Mouse (Mus musculus): Measurements from ENCODE around the gene Sbno2.
"Not testable (repeated sequence)": the region's sequence is repeated elsewhere in the genome, so short reads cannot be mapped to it uniquely, and the experiment has no call there.

Gene Sbno2

DNA sequence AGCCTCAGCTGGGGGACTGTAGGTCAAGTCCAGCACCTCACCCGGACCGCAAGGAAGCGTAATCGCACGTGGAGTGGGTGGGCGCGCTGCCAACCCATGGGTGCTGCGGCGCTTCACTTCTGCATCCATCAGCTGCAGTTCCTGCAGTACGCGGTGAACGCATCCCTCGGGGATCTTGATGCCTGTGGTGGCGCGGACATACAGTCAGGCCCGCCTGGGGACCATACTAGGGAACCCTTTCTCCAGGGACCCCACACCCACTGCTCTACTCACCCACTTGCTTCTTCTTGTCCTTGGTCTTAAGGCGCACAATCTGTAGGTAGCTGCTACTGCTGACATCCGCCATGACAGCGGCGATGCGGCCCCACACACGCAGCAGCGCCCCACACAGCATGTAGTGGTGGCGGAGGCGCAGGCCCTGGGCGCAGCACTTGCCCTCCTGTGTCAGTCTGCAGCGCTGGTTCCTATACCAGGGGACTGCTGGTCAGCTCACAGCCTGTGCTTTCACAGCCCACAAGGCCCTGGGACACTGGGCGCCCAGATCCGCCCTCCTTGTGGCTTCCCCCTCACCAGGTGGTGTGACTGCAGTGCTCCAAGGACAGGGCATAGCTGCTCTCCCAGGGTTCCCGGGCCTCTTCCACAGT is 47.6 kb downstream of the Sbno2 start:
- DNase-seq (ENCODE audit: low read depth in 2 of 2, low spot score in 2 of 2): no peak

DNA sequence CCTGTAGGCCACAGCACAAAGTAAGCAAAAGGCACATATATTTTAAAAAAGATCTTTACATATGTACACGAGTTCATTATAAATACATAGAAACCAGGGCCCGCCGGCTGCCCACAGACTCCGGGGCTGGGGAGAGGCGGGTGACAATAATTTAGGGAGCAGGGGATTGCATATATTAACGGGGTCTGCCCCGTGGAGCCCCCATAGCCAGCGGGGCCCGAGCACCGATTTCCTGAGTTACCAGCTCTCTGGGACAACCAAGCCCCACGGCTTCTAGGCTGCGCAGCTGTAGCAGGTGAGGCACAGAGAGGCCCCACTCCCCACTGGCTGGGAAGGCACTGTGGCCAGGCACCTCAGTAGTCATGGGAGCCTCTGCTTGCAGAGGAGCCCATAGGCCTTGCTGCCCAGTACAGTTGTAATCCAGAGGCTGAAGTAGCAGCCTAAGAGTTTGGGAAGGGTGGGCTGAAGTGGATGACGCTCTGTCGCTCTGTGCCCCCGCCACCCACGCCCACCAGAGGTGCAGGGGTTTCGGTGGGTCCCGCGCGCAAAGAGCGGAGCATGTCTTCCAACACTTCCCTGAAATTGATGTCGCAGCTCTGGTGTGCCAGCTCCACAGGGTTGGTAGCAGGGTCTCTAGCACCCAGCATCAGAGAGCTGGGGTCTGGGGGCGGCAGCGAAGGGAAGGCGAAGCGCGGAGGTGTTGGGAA is 48.2 kb downstream of the Sbno2 start:
- DNase-seq (ENCODE audit: low read depth in 2 of 2, low spot score in 2 of 2): no peak

DNA sequence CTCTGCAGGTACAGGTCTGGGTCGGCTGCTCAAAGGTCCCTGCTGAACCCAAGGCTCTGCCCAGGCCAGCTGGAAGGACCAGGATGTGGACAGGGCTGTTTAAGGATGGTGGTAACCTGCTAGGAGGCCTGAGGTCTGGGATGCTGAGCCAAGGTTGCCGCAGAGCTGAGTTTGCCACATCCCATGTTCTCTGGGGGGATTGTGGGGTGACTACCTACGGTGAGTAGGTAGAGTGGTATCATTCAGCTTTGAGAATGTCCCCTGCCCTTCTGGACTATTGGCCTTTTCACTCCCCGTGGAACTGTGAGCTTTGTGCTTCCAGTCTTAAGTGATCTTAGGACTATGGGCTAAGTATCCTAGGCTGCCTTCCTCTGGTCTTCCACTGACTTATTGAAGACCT is 48.9 kb downstream of the Sbno2 start:
- no peak for DNase-seq (ENCODE audit: low read depth in 2 of 2, low spot score in 2 of 2)

DNA sequence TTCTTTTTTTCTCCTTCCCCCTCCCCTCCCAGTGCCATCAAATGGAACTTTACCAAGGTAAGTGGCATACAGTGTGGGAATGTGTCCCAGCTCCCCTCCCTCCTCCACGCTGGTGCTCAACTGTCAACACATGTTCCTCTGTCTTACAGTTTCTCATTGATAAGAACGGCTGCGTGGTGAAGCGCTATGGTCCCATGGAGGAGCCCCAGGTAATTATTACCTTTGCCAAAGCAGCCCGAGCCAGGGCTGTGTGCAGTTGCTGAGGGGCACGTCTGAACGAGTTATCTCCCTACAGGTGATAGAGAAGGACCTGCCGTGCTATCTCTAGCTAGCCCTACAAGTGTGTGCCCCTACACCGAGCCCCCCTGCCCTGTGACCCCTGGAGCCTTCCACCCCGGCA is 49.5 kb downstream of the Sbno2 start:
- no peak for DNase-seq (ENCODE audit: low read depth in 2 of 2, low spot score in 2 of 2)

DNA sequence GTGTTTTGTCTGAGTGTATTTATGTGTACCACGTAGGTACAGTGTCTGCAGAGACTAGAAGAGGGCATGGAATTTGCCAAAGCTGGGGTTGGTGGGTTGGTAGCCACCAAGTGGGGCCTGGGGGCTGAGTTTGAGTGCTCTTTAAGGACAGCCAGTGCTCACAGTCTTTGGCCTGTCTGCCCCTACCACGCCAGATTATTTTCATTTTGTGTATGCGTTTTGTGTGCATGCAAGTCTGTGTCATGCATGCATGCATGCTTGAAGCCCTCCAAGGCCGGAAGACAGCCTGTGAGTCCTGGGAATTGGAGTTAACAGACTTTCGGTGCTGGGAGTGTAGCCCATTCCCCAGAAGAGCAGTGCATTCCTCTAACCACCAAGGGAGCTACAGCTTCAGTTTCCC is 50.0 kb downstream of the Sbno2 start:
- no peak for DNase-seq (ENCODE audit: low read depth in 2 of 2, low spot score in 2 of 2)

DNA sequence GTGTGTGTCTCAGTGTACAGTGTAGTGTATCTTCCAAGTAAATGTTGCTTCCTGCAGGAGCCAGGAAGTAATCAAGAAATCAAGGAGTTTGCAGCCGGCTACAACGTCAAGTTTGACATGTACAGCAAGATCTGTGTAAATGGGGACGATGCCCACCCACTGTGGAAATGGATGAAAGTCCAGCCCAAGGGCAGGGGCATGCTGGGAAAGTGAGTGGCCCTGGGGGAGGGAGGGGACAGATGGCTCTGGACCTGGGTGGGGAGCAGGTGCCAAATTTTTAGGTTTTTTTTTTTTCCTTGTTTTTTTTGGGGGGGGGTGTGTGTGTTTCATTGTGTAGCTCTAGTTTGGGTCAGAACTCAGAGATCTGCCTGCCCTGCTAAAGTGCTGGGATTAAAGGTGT is 50.5 kb downstream of the Sbno2 start:
- DNase-seq (ENCODE audit: low read depth in 2 of 2, low spot score in 2 of 2): not testable (repeated sequence)

DNA sequence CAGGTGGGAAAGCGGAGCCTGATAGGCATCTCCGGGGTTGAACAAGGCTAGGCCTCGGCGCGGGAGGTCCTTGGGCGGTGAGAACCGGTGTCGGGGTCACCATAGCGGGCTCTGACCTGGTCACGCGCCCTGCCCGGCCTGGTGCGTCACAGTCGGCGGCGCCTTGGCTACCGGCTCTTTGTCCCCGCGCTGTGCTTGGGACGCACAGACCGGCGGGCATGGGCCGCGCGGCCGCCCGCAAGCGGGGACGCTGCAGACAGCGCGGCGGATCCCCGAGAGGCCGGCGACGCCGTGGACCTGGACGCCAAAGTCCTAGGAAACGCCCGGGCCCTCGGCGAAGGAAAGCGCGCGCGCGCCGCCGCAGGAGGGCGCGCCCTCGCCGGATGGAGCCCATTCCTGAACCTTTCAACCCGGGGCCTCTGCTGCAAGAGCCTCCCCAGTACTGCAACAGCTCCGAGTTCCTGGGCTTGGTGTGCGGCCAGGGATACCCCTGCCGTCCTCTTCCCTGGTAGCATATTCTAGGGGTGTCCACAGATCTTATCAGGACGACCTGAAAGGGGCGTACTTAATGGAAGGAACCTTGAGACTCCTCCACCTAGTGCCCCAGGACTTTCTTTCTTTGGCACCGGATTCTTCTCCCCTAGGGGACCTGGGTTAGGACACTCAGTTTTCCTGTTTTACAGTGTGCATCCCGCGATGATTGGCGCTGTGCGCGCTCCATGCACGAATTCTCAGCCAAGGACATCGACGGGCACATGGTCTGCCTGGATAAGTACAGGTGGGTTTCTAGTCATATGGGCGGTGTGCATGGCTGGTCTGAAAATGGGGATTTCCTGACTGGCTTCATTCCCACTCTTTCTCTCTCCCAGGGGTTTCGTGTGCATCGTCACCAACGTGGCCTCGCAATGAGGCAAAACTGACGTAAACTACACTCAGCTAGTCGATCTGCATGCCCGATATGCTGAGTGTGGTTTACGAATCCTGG is 51.2 kb downstream of the Sbno2 start:
- peak in 1 of 2 experiments; percentile 42 for DNase-seq (ENCODE audit: low read depth in 2 of 2, low spot score in 2 of 2)

DNA sequence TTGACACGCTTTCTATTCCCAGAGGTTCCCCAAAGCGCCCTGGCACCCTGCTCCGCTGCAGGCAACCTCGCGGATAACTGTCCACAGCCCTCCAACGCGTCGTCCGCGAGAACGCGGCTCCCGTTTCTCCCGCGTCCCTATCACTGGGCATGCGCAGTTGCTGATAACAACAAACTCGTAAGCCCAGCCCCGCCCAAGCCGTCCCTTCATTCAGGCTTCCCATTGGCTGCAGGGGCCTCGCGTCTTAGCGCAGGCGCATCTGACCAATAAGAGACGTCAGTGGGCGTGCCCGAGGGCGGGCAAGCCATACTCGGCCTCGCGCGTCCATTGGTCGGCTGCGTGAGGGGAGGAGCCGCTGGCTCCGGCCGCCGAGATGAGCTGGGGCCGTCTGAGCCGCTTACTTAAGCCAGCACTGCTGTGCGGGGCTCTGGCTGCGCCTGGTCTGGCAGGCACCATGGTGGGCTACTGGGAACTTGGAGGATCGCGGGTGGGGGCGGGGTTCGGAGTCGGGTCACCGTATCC is 52.1 kb downstream of the Sbno2 start:
- DNase-seq (ENCODE audit: low read depth in 2 of 2, low spot score in 2 of 2): peak; percentile 99

DNA sequence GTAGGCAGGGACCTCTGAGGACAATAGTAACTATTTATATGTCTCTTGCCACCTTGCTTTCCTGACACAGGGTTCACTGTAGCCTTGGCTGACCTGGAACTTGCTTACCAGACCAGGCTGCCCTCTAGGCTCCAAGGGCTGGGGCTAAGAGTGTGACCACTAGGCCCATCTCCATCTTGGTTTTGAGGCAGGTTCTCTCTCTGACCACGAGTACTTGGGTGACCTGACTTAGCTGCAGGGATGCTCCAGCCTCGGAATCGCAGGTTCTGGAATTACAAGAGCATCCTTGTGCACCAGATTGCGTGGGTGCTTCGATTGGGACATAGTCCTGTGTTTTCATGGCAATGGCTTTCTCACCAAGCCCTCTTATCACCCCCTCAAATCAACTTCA is 53.0 kb downstream of the Sbno2 start:
- DNase-seq (ENCODE audit: low read depth in 2 of 2, low spot score in 2 of 2): no peak

DNA sequence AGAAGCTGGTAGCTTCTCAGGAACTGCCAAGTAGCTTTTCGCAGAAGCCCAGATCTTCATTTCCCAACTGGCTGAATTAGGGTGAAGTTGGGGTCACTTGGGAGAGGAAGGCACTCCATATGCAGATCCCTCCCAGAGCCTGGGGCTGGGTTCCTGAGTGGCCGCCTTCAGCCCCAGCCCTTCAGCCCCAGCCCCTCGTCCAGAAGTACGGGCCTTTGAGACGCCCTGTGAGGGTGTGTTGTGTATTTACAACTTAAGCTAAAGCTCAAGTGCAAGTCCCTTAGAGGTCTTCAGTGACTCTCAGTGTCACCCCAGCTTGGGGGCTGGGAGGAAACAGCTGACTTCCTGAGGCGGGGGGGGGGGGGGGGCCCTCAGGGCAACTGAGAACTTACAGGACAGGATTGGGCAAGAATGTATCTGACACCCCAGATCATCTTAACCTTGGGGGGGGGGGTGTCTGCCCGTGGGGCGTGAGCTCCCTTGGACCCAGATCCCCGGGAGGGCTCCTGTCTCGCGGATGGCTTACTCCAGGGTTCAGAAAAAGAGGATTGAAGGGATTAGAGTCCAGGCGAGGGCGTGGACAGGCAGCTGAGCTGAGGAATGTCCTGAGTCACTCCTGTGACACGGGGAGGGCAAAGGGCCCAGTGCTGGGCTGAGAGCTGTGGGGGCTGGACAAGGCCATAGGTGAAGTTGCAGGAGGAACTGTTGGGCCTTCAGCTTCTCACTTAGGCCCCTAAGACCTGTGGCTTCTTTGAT is 53.6 kb downstream of the Sbno2 start:
- no peak for DNase-seq (ENCODE audit: low read depth in 2 of 2, low spot score in 2 of 2)

DNA sequence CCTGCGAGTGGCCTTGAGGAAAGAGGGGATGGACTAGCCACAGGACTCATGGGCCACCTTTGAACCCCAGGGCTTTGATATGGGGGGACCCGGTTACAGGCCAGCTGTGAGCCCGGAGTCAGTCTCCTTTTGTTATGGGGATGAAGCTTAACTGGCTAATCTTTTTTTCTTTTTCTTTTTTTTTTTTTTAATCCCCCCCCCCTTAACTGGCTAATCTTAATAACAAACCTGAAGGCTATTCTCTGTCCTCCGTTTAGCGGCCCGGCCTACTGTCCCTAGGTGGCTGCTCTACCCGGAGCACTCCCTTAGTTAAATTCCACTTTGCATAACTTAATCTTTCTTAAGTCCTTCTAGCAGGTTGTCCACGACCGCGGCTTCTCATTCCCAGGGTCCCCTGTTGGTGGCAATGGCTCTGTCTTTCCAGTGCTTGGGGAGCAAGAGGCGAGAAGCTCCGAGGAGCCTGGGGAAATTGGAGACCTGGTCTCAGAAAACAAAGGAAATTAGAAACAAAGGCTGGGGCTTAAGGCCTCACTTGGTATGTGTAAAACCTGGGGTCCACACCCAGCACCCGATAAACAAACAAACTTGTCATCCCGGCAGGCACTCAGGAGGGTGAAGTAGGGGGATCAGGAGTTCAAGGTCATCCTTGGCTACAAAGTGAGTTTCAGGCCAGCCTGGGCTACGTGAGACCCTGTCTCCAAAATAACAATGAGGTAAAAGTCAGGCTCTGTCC is 54.3 kb downstream of the Sbno2 start:
- DNase-seq (ENCODE audit: low read depth in 2 of 2, low spot score in 2 of 2): no peak

DNA sequence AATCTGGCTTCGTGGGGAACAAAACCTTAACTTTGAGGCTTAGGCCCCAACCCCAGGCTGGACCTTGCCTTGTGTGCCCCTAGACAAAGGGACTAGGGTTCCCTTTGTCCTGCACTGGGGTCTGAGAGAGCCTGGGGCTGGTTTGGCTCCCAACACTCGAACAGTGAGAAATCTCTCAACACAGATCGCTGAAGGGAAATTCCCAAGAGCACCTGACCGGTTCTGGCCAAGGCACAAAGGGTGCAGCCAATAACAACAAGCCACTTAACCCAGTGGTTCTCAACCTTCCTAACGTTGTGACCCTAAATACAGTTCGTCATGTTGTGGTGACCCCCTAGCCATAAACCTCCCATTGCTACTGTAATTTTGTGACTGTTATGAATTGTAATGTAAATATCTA is 55.1 kb downstream of the Sbno2 start:
- DNase-seq (ENCODE audit: low read depth in 2 of 2, low spot score in 2 of 2): no peak

DNA sequence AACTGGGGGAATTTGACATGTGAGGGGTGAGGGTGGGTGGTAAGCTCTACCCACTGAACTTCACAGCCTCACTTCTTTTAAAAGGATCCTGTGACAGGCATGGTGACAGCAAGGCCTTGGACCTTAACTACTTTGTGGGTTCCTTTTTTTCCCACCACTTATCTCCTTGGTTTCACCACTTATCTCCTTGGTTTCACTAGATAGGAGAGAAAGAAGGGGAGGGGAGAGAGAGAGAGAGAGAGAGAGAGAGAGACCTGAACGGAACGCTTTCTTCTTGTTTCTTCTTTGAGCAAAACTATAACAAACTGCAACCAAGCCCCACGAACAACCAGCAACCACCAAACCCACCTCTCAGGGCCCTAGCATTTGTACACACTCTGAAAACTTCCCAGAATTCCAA is 56.5 kb downstream of the Sbno2 start:
- DNase-seq (ENCODE audit: low read depth in 2 of 2, low spot score in 2 of 2): no peak

DNA sequence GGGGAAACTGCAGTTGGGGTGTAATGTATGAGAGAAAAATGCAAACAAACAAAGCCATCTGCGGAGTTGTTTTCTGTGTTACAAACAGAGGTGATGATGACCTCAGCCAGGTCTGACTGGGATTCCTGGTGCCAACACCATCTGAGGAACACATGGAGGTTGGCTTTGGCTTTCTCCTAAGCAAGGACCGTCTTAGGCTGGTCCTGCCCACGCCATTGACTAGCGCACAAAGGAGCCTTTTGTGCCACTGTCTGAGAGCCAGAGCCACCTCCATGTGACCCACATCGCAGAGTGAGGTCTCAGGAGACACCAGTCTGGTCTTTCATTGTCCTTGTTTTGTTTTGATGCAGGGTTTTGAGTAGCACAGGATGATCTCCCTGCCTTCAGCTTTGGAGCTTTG is 57.0 kb downstream of the Sbno2 start:
- DNase-seq (ENCODE audit: low read depth in 2 of 2, low spot score in 2 of 2): no peak

DNA sequence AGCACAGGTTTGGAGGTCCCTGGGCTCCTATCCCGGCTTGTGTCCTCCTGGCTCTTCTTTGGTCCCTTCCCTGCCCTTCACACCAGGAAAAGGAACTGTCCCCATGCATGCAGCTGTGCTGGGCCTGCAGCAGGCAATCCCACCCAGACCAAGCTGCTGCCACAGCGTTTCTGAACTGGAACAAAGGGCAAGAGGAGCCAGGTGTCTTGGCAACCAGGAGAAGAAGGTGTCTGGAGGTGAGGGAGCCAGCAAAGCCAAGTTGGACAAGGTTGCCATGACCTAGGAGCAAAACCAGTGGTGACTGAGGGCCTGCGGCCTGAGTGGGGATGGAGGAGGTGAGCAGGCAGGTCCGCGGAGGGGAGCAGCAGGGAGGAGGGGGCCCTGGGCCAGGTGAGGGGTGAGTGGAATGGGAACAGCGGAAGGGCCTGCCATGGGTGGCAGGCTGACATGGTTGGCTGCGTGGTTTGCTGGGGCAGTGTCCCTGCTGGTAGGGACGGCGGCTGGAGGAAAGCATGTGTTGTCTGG is 58.3 kb downstream of the Sbno2 start, which contains the start of gene Gpx4:
TSS of gene Gpx4 (plus strand) at position 126 of the 525 bp plus-strand sequence.
- DNase-seq (ENCODE audit: low read depth in 2 of 2, low spot score in 2 of 2): no peak

DNA sequence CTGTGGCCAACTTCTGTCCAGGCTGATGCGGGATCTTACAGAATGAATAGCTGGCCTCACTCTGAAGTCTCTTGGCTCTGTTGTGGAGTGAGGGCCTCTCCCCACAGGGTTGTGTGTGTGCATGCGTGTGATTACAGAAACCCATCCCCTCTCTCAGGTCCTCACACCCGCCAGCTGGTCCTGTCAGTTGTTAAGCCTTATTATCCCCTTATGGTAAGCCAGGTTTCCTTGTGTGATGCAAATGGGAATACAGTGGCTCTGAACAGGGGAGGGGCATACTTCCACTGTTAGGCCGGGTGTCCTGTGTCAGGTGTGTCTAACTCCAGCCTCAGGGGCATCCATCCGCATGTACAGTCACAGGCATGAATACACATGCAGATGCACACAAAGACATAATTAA is 59.6 kb downstream of the Sbno2 start:
- DNase-seq (ENCODE audit: low read depth in 2 of 2, low spot score in 2 of 2): no peak

DNA sequence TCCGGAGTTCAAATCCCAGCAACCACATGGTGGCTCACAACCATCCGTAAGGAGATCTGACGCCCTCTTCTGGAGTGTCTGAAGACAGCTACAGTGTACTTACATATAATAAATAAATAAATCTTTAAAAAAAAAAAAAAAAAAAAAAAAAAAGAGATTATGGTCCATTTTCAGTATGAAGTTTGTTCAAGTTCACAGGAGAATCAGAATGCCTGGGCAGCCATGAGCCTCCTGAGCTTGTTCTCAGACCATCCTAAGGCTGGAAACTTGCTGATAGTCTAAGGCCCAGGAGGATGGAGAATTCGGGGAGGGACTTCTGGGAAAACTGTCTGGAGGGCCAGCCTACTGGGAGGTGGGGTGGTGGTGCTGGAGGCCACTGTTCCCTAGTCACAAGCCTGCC is 60.0 kb downstream of the Sbno2 start:
- DNase-seq (ENCODE audit: low read depth in 2 of 2, low spot score in 2 of 2): not testable (repeated sequence)

DNA sequence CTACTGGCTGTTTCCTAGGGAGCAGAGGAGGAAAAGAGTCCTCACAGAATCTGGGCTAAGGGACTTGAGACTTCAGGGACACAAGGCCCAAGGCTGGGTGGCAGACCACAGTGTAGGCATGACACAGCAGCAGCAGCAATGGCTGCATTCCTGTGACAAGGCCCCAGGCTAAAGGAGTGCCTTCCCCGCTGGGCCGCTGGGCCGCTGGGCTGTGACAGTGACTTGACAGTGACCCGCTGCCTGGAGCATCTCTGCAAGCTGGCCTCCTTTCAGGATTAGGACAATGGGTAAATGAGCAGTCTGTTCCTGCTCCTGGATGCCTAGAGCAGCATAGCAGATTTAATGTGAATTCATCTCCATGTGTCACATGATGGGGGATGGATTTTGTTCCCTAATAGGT is 61.3 kb downstream of the Sbno2 start:
- no peak for DNase-seq (ENCODE audit: low read depth in 2 of 2, low spot score in 2 of 2)

DNA sequence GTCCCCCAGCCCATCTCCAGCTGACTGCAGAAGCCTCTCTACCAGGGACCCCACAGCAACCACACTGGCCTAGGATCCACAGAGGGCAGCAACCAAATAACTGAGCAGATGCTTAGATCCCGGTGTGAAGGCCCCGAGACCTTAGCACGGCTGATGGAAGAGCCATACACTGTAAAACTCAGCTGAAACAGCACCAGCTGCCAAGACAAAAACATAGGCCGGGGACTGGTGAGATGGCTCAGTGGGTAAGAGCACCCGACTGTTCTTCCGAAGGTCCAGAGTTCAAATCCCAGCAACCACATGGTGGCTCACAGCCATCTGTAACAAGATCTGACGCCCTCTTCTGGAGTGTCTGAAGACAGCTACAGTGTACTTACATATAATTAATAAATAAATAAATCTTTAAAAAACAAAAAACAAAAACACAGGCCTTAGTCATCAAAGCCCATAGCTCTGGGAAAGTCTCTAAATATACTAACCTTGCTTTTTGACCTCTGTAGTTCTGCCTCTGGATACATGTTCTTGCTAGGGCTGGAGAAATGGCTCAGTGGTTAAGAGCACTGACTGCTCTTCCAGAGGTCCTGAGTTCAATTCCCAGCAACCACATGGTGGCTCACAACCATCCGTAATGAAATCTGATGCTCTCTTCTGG is 63.8 kb downstream of the Sbno2 start:
- not testable (repeated sequence) for DNase-seq (ENCODE audit: low read depth in 2 of 2, low spot score in 2 of 2)

Data from CD8-positive naive resting alpha-beta T cell, adult 2 months (primary cell).